Mouse (Mus musculus) heart, adult 8-10 months (tissue): ENCODE results near the gene Fbxl15. TPM values are rescaled to one million over a fixed set of nuclear protein-coding genes. Genes with fewer than 3 reads are reported as not detected.

ENCODE experiments used
- DNase-seq: peaks from one replicate; pipeline ENCODE4 v3.0.0; 2022; ENCODE audit warnings: low spot score
- total RNA-seq, 4 experiments: library from RNA; stranded (reverse); gene quantifications; 2 replicates each; pipeline ENCODE4 v1.2.4; 2022

Gene Fbxl15
- 1 to 10 TPM; 4.0 to 6.4 (median 5.6) TPM for total RNA-seq

- DNase-seq = peak; percentile 92
Observed at GRCm38 (mm10) chr19:46328081-46329030, at the start of gene Fbxl15. Gene Fbxl15 (plus strand): TSS chr19:46328184.

- no peak for DNase-seq
Observed at GRCm38 (mm10) chr19:46282081-46282849, 45.7 kb upstream of the Fbxl15 start.

GRCm38 (mm10) chr19:46284686-46285085 lies 43.3 kb upstream of the Fbxl15 start:
- DNase-seq = no peak

GRCm38 (mm10) chr19:46285631-46286030 lies 42.4 kb upstream of the Fbxl15 start:
- no peak for DNase-seq

GRCm38 (mm10) chr19:46286047-46286446 lies 41.9 kb upstream of the Fbxl15 start:
- DNase-seq = no peak

GRCm38 (mm10) chr19:46286926-46287325 lies 41.1 kb upstream of the Fbxl15 start:
- DNase-seq = no peak

- no peak for DNase-seq
Observed at GRCm38 (mm10) chr19:46287566-46287965, 40.4 kb upstream of the Fbxl15 start.

- DNase-seq = no peak
Observed at GRCm38 (mm10) chr19:46290535-46291105, 37.4 kb upstream of the Fbxl15 start.

- DNase-seq = no peak
Observed at GRCm38 (mm10) chr19:46296938-46297337, 31.0 kb upstream of the Fbxl15 start.

GRCm38 (mm10) chr19:46300294-46301045 lies 27.5 kb upstream of the Fbxl15 start:
- no peak for DNase-seq

- no peak for DNase-seq
Observed at GRCm38 (mm10) chr19:46302551-46302950, 25.4 kb upstream of the Fbxl15 start.

GRCm38 (mm10) chr19:46303251-46304215 lies 24.5 kb upstream of the Fbxl15 start:
- no peak for DNase-seq

- DNase-seq = peak; percentile 98
Observed at GRCm38 (mm10) chr19:46304216-46304841, 23.7 kb upstream of the Fbxl15 start, which contains the start of gene Nfkb2. Gene Nfkb2 (plus strand): TSS chr19:46304320.

GRCm38 (mm10) chr19:46304908-46305333 lies 23.1 kb upstream of the Fbxl15 start:
- no peak for DNase-seq

GRCm38 (mm10) chr19:46305432-46306267 lies 22.3 kb upstream of the Fbxl15 start:
- DNase-seq = peak; percentile 88

- DNase-seq = no peak
Observed at GRCm38 (mm10) chr19:46306268-46306610, 21.7 kb upstream of the Fbxl15 start.

- DNase-seq = no peak
Observed at GRCm38 (mm10) chr19:46306751-46307289, 21.2 kb upstream of the Fbxl15 start.

- DNase-seq = no peak
Observed at GRCm38 (mm10) chr19:46307781-46308180, 20.2 kb upstream of the Fbxl15 start.
